Mouse (Mus musculus) kidney, postnatal 0 days (tissue): ENCODE measurements around the gene Golga1. TPM values are rescaled to one million over a fixed set of nuclear protein-coding genes. Genes with fewer than 3 reads are reported as not detected.
"Not testable (repeated sequence)": the region's sequence is repeated elsewhere in the genome, so short reads cannot be mapped to it uniquely, and the experiment has no call there.

Experiments
- ATAC-seq: fragments of 200-750 bp; cut with Nextera tagmentation; replicated peaks from 2 replicates; pipeline ENCODE4 v1.8.0; 2017; ENCODE audit warnings: low read depth, moderate number of reproducible peaks, moderate TSS enrichment, moderate library complexity; ENCODE audit not compliant: low FRiP score
- DNase-seq: peaks from one replicate; pipeline ENCODE4 v3.0.0-alpha.2; 2016; ENCODE audit warnings: low spot score
- H3K27ac ChIP-seq: fragments of 300-500 bp; sonication (generic); 2 replicates; pipeline ENCODE4 v1.5.1; 2014; ENCODE audit warnings: mild to moderate bottlenecking
- H3K27me3 ChIP-seq: fragments of 300-500 bp; sonication (generic); 2 replicates; pipeline ENCODE4 v1.6.1; 2014; ENCODE audit warnings: low read length, mixed read lengths; ENCODE audit not compliant: insufficient read depth
- H3K36me3 ChIP-seq: fragments of 300-500 bp; sonication (generic); 2 replicates; pipeline ENCODE4 v1.6.1; 2014; ENCODE audit warnings: low read length, mixed read lengths; ENCODE audit not compliant: insufficient read depth
- H3K4me1 ChIP-seq: fragments of 300-500 bp; sonication (generic); replicated peaks from 2 replicates; pipeline ENCODE4 v1.6.1; 2014; ENCODE audit warnings: antibody characterized with exemption, low read length, mixed read lengths; ENCODE audit not compliant: insufficient read depth
- H3K4me2 ChIP-seq: fragments of 300-500 bp; sonication (generic); 2 replicates; pipeline ENCODE4 v1.6.1; 2014; ENCODE audit warnings: mild to moderate bottlenecking, low read length, moderate library complexity, mixed read lengths
- H3K4me3 ChIP-seq: fragments of 300-500 bp; sonication (generic); replicated peaks from 2 replicates; pipeline ENCODE4 v1.5.1; 2014; ENCODE audit warnings: low read depth, low read length
- H3K9ac ChIP-seq: fragments of 300-500 bp; sonication (generic); 2 replicates; pipeline ENCODE4 v1.6.1; 2014; ENCODE audit warnings: low read depth, low read length
- H3K9me3 ChIP-seq: fragments of 300-500 bp; sonication (generic); replicated peaks from 2 replicates; pipeline ENCODE4 v1.6.1; 2016; ENCODE audit warnings: low read length, inconsistent platforms, mixed read lengths
- CTCF ChIP-seq: IDR thresholded peaks from 2 replicates; pipeline ENCODE4 v1.5.1; 2016; ENCODE audit warnings: antibody characterized with exemption, low read depth, mild to moderate bottlenecking, moderate library complexity
- WGBS: fragments of 180-500 bp; shearing (Covaris S2); extraction: QIAGEN DNeasy Blood & Tissue Kit; methylation state at CpG from one replicate; pipeline ENCODE4 v1.1.7; 2014; 5-methylcytosine and 5-hydroxymethylcytosine counted together
- polyA plus RNA-seq: library from polyadenylated mRNA; unstranded; fragments of >200 nt; fragmentation: Nextera tagmentation; extraction: Ambion mirVana; gene quantifications from 2 replicates; pipeline ENCODE4 v1.2.1, GENCODE M21; 2015

The Golga1 gene
- polyA plus RNA-seq, 1 experiment from 2014 or later, result 26.3 TPM

DNA sequence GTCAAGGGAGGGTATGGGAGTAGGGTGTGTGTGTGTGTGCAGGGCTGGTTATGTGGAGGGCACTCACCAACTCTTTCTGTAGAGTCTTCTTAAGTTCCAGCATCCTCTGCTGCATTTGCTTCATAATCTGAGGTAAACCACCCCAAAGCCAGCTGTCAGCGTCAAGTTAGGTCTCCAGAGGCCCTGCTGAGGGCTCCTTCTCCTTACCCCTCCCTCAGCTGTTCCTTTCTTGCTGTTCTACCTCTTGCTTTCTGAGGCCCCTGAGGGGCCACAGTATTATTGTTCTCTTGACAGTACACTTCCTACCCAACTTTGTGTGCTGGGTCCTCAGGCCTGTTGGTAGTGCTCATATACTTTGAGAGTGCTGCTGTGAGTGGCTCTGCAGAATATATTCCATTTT lies 45.3 kb downstream of the Golga1 start:
- no peak for ATAC-seq
- no peak for DNase-seq
- no peak overlapping the region for H3K9ac ChIP-seq
- H3K9me3 ChIP-seq, result no peaks in the 10 kb centered on the region
- H3K4me1 ChIP-seq, result no peaks in the 10 kb centered on the region
- H3K36me3 ChIP-seq, result peaks cover 66% of the 10 kb centered on the region
- no peak overlapping the region for H3K4me3 ChIP-seq
- no peak for TF ChIP-seq CTCF
- H3K4me2 ChIP-seq, result no peak overlapping the region
- no peak overlapping the region for H3K27ac ChIP-seq
- no peaks in the 10 kb centered on the region for H3K27me3 ChIP-seq
- 100% methylated on average over 1 of the region's 1 CpGs for WGBS

DNA sequence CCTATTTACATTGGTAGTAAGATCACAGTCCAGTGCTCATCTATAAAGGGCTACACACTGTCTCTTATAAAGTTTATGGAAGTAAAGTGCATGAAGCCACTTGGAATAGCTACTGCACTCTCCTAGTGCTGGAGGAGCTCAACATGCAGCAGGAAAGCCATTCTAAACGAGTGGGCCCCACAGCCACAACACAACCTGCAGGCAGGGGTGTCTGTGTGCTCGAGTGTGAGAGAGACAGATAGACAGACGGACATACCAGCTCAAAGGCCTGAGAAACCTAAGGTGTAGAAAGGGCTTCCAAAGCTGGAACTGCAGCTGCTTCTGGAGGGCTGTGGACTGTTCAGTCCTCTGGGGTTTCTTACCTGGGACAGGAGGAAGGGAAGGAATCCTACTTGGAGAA lies 48.8 kb downstream of the Golga1 start:
- no peak for DNase-seq
- no peak for TF ChIP-seq CTCF
- no peak overlapping the region for H3K4me2 ChIP-seq
- no peak overlapping the region for H3K9ac ChIP-seq
- H3K9me3 ChIP-seq, result no peaks in the 10 kb centered on the region
- peaks cover 57% of the 10 kb centered on the region for H3K36me3 ChIP-seq
- no peaks in the 10 kb centered on the region for H3K4me1 ChIP-seq
- no peak overlapping the region for H3K27ac ChIP-seq
- WGBS, result 77% methylated on average over 3 of the region's 3 CpGs
- H3K27me3 ChIP-seq, result no peaks in the 10 kb centered on the region
- no peak for ATAC-seq
- H3K4me3 ChIP-seq, result no peak overlapping the region

DNA sequence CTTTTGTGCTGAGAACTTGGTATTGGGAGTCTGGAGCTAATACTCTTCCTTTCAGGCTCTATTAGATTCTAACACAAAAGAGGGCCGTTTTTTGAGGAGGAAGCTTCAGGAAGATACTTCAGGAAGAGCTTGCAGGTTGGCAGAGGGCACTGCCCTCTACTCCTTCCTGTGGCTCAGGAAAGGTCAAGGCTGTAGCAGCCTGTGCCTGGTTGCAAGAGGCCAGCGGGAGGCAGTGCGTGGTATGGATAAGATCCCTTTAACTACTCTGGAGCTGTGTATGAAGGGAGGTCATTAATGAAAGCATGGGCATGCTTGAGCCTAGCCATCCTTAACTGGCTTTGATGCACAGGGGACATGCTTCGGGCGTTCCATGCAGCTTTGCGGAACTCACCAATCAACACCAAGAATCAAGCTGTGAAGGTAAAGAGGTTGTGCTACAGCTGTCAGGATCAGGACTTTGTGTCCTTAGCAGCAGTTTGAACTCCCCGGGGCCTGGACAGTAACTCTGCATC lies 52.5 kb downstream of the Golga1 start:
- 84% methylated on average over 7 of the region's 7 CpGs for WGBS
- H3K9me3 ChIP-seq, result no peaks in the 10 kb centered on the region
- no peak for DNase-seq
- H3K9ac ChIP-seq, result no peak overlapping the region
- TF ChIP-seq CTCF, result no peak
- no peak overlapping the region for H3K4me3 ChIP-seq
- no peak overlapping the region for H3K27ac ChIP-seq
- H3K4me2 ChIP-seq, result no peak overlapping the region
- H3K36me3 ChIP-seq, result peaks cover 37% of the 10 kb centered on the region
- ATAC-seq, result no peak
- no peaks in the 10 kb centered on the region for H3K27me3 ChIP-seq
- peaks cover 6% of the 10 kb centered on the region for H3K4me1 ChIP-seq

DNA sequence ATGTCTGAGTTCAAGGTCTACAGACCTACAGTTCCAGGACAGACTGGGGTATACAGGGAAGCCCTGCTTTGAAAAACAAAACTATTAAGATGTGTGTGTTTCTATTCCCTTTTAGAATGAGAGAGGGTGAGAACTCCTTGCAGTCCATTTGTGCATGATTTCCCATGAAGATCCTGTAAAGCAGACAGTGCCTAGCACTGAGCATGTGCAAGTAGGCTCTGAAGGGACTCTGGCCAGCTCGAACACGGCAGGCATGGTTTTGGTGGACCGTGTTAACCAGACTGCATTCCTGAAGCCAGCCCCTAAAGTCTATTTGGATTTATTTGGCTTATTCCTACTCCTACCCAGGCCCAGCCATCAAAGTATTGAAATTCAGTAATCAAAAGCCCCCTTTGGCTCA lies 53.4 kb downstream of the Golga1 start:
- no peak overlapping the region for H3K9ac ChIP-seq
- no peak overlapping the region for H3K27ac ChIP-seq
- no peaks in the 10 kb centered on the region for H3K27me3 ChIP-seq
- peaks cover 6% of the 10 kb centered on the region for H3K4me1 ChIP-seq
- no peaks in the 10 kb centered on the region for H3K9me3 ChIP-seq
- 86% methylated on average over 3 of the region's 3 CpGs for WGBS
- H3K36me3 ChIP-seq, result peaks cover 36% of the 10 kb centered on the region
- TF ChIP-seq CTCF, result no peak
- no peak for ATAC-seq
- H3K4me2 ChIP-seq, result no peak overlapping the region
- DNase-seq, result no peak
- H3K4me3 ChIP-seq, result no peak overlapping the region

DNA sequence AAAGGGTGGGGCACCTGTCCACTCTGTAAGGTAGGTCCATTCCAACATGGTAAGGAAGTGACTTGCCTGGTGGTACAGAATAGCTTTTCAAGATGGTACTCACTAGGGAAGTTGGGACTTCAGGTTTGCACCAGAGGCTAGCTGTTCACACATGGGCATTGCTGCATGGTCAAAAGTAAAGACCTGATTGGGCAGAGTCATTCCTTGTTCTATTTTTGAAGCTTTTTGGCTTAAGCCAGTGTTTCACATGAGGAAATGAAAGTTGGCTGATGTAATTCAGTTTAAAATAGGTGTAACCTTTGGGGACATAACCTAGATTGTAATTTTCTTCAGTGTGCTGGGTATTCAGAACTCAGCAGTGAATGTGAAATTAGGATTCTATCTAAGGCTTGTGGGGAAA lies 54.1 kb downstream of the Golga1 start:
- no peak for TF ChIP-seq CTCF
- H3K36me3 ChIP-seq, result peaks cover 28% of the 10 kb centered on the region
- no peaks in the 10 kb centered on the region for H3K27me3 ChIP-seq
- H3K27ac ChIP-seq, result no peak overlapping the region
- ATAC-seq, result no peak
- no peak overlapping the region for H3K9ac ChIP-seq
- peaks cover 6% of the 10 kb centered on the region for H3K4me1 ChIP-seq
- no peak overlapping the region for H3K4me2 ChIP-seq
- H3K9me3 ChIP-seq, result no peaks in the 10 kb centered on the region
- no peak for DNase-seq
- H3K4me3 ChIP-seq, result no peak overlapping the region

DNA sequence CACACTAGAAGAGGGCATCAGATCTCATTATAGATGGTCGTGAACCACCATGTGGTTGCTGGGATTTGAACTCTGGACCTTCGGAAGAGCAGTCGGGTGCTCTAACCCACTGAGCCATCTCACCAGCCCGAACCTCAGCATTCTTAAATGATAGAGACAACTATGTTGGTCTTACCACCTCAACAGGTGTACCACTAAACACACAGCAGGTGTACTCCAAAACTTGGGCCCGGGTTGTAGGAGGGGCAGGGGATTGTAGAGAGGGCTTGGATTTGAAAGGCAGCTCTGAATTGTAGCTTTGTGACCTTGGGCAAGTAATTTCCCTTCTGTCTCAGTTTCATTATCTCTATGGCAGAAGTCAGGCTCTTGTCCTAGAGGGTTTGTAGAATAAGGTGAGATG lies 55.2 kb downstream of the Golga1 start:
- H3K4me3 ChIP-seq, H3K27me3 ChIP-seq, DNase-seq, H3K9me3 ChIP-seq, H3K9ac ChIP-seq, H3K27ac ChIP-seq, H3K4me2 ChIP-seq, ATAC-seq, H3K4me1 ChIP-seq: not testable (repeated sequence)
- whole genome bisulfite sequencing, result 94% methylated on average over 4 of the region's 5 CpGs
- H3K36me3 ChIP-seq, result peaks cover 20% of the 10 kb centered on the region

DNA sequence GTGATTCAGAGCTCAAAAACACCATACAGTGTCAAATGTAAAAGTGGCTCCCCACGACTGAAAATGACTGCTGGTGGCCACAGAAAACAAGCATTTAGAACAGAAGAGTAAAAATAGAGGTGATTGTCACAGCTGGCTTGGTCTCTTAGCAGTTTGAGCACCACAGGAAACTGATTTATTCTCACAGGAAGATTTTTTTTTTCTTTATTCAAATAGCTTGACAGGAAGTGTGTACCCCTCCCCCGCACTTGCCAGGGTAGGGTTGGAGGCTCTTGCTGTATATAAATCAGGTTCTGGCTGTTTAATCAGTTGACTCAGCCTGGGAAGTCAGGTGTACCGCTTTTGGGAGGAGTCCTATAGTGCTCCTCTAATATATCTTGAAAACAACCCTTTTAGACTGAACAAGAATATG lies 56.4 kb downstream of the Golga1 start:
- H3K27me3 ChIP-seq, result no peaks in the 10 kb centered on the region
- H3K9me3 ChIP-seq, result no peaks in the 10 kb centered on the region
- H3K9ac ChIP-seq, result peak overlapping the region; percentile 92
- peak overlapping the region; percentile 94 for H3K4me2 ChIP-seq
- TF ChIP-seq CTCF, result no peak
- H3K27ac ChIP-seq, result peak overlapping the region; percentile 97
- 3% methylated on average over 3 of the region's 3 CpGs for WGBS
- peaks cover 8% of the 10 kb centered on the region for H3K36me3 ChIP-seq
- H3K4me1 ChIP-seq, result peaks cover 6% of the 10 kb centered on the region
- H3K4me3 ChIP-seq, result peak overlapping the region; percentile 91
- ATAC-seq (no peak), DNase-seq (peak; percentile 81)
